Mouse (Mus musculus) CD4-positive, CD25-positive, alpha-beta regulatory T cell, adult 4 months (primary cell): ENCODE measurements around the gene Gpi1. TPM values are rescaled to one million over a fixed set of nuclear protein-coding genes. Genes with fewer than 3 reads are reported as not detected.
A peak's percentile ranks its signal among the peaks of the same experiment; 100 is the strongest.
"Not testable (repeated sequence)": the region's sequence is repeated elsewhere in the genome, so short reads cannot be mapped to it uniquely, and the experiment has no call there.

Source experiments
- ATAC-seq: one replicate; pipeline ENCODE4 v1.8.0; 2017
- polyA plus RNA-seq, 2 experiments: library from polyadenylated mRNA; unstranded; fragments of 100-300 nt; shearing (Covaris generic); gene quantifications; one replicate each; pipeline ENCODE4 v1.2.1; 2017

Gpi1 gene
- polyA plus RNA-seq, 2 experiments from 2014 or later = 458 to 463 TPM

GRCm38 (mm10) chr7:34229153-34229552, 983 bp downstream of the Gpi1 start:
- ATAC-seq = no peak

- ATAC-seq = no peak
Observed at GRCm38 (mm10) chr7:34228641-34229040, 1.5 kb downstream of the Gpi1 start.

- ATAC-seq = no peak
Observed at GRCm38 (mm10) chr7:34226846-34227245, 3.3 kb downstream of the Gpi1 start.

GRCm38 (mm10) chr7:34226086-34226485, 4.0 kb downstream of the Gpi1 start:
- no peak for ATAC-seq

- ATAC-seq = no peak
Observed at GRCm38 (mm10) chr7:34224308-34224707, 5.8 kb downstream of the Gpi1 start.

GRCm38 (mm10) chr7:34222340-34222739, 7.8 kb downstream of the Gpi1 start:
- no peak for ATAC-seq

- no peak for ATAC-seq
Observed at GRCm38 (mm10) chr7:34221594-34222250, 8.4 kb downstream of the Gpi1 start.

- ATAC-seq = no peak
Observed at GRCm38 (mm10) chr7:34218496-34218895, 11.6 kb downstream of the Gpi1 start.

- no peak for ATAC-seq
Observed at GRCm38 (mm10) chr7:34216474-34216873, 13.7 kb downstream of the Gpi1 start.

- no peak for ATAC-seq
Observed at GRCm38 (mm10) chr7:34215481-34215880, 14.7 kb downstream of the Gpi1 start.

GRCm38 (mm10) chr7:34214644-34215043, 15.5 kb downstream of the Gpi1 start:
- no peak for ATAC-seq

- no peak for ATAC-seq
Observed at GRCm38 (mm10) chr7:34213281-34213680, 16.9 kb downstream of the Gpi1 start.

GRCm38 (mm10) chr7:34208027-34208745, 21.9 kb downstream of the Gpi1 start:
- no peak for ATAC-seq

- ATAC-seq = no peak
Observed at GRCm38 (mm10) chr7:34206331-34206730, 23.8 kb downstream of the Gpi1 start.

GRCm38 (mm10) chr7:34202147-34202546, 28.0 kb downstream of the Gpi1 start:
- ATAC-seq = not testable (repeated sequence)

- ATAC-seq = no peak
Observed at GRCm38 (mm10) chr7:34200829-34201228, 29.3 kb downstream of the Gpi1 start.

GRCm38 (mm10) chr7:34198346-34198745, 31.8 kb downstream of the Gpi1 start:
- peak; percentile 35 for ATAC-seq

- ATAC-seq = peak; percentile 91
Observed at GRCm38 (mm10) chr7:34196132-34197128, 33.7 kb downstream of the Gpi1 start, which contains the start of gene Pdcd2l. Gene Pdcd2l (minus strand): TSS chr7:34196661.

GRCm38 (mm10) chr7:34195632-34196031, 34.5 kb downstream of the Gpi1 start:
- ATAC-seq = peak; percentile 21

- ATAC-seq = no peak
Observed at GRCm38 (mm10) chr7:34192825-34193224, 37.3 kb downstream of the Gpi1 start.

GRCm38 (mm10) chr7:34189376-34189989, 40.7 kb downstream of the Gpi1 start:
- no peak for ATAC-seq

GRCm38 (mm10) chr7:34183794-34184193, 46.3 kb downstream of the Gpi1 start:
- ATAC-seq = no peak
